Mouse (Mus musculus): Measurements from ENCODE around the gene Pdia5. TPM values are rescaled to one million over a fixed set of nuclear protein-coding genes. Genes with fewer than 3 reads are reported as not detected.

Pdia5 gene
- total and polyA plus RNA-seq, 3 experiments: not detected

DNA sequence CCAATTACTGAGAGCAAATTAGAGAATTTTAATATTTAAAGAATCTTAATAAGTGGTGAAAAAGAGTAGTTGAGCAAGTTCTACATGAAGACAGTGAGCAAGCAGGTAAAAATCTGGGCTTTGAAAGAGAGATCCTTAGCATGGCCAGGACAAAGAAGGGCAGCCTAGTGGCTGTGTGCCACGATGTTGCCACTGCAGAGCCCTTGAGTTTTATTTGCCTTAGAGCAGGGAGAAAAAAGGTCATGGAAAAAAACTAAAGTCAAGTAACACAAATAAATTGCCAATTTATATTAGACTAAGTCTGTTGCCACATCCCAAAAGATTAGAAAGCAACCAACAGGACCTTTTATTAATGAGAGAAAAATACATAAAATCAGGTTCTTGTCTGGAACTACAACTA is 133.2 kb downstream of the Pdia5 start:
- in situ Hi-C loops (cut with MboI; ENCODE audit: low pct_ligation_motif_present, low pct_unique_long_range_greater_than_20kb, low sequenced_read_pairs) (no loop called here), dilution Hi-C loops (cut with MboI; ENCODE audit: extremely low pct_ligation_motif_present, extremely low pct_unique_long_range_greater_than_20kb, low sequenced_read_pairs) (no loop called here)
- peaks cover 0 to 32% of the 10 kb centered on the region in 2 experiments for H3K36me3 ChIP-seq (replicated peaks in 1 of 2; ENCODE audit: control insufficient read depth in 1 of 2, insufficient read depth in 1 of 2, low read length in 1 of 2)
- TF ChIP-seq HCFC1 (IDR thresholded peaks at IDR 0.05; ENCODE audit: low read depth, low read length): no peak
- H3K4me1 ChIP-seq (ENCODE audit: control insufficient read depth in 1 of 2, insufficient read depth in 2 of 2): peaks cover 0 to 3% of the 10 kb centered on the region in 2 experiments; a peak in 3 of 4 replicates
- no peaks in the 10 kb centered on the region for H3K79me2 ChIP-seq (replicated peaks; ENCODE audit: control insufficient read depth, extremely low read depth, insufficient read depth, poor library complexity, severe bottlenecking)
- no peak for DNase-seq (ENCODE audit: extremely low read depth)
- no peak overlapping the region for H3K27ac ChIP-seq (ENCODE audit: insufficient read depth, low read depth)
- H3K4me2 ChIP-seq (ENCODE audit: insufficient read depth, low read depth, poor library complexity, severe bottlenecking): no peak overlapping the region
- H3K9me3 ChIP-seq (replicated peaks; ENCODE audit: low read length): no peaks in the 10 kb centered on the region
- H3K9ac ChIP-seq (ENCODE audit: insufficient read depth, low read depth): no peak overlapping the region
- H3K4me3 ChIP-seq (replicated peaks in 1 of 3; ENCODE audit: low read depth in 2 of 3, low read length in 2 of 3, poor library complexity in 1 of 3): no peak overlapping the region
- no peaks in the 10 kb centered on the region for H3K27me3 ChIP-seq (replicated peaks)

Other genes starting within 250 kb of the Pdia5 start
- 9.8 and 10.8 TPM in 2 replicates for gene Sec22a, start 127.0 kb downstream of the Pdia5 start, total RNA-seq (2012; rRNA removed)
- gene Sec22a, start 127.0 kb downstream of the Pdia5 start, total RNA-seq (2014; rRNA removed): 14.1 and 17.8 TPM in 2 replicates
- gene Sec22a, start 127.0 kb downstream of the Pdia5 start, polyA plus RNA-seq (2012; ENCODE audit: insufficient read length, low read depth): 8.6 and 9.7 TPM in 2 replicates
- gene Sema5b, start 50.3 kb upstream of the Pdia5 start, total RNA-seq (2012; rRNA removed): 0.04 TPM in 1 of 2 replicates, not detected in the other
- gene Sema5b, start 50.3 kb upstream of the Pdia5 start, total RNA-seq (2014; rRNA removed): not detected in 2 replicates
- gene Sema5b, start 50.3 kb upstream of the Pdia5 start, polyA plus RNA-seq (2012; ENCODE audit: insufficient read length, low read depth): not detected in 2 replicates

Data from CH12.LX (cell line).